Mouse (Mus musculus): ENCODE data around the gene Mgea5. TPM values are rescaled to one million over a fixed set of nuclear protein-coding genes. Genes with fewer than 3 reads are reported as not detected.
A peak's percentile ranks its signal among the peaks of the same experiment; 100 is the strongest.

The Mgea5 gene
- polyA plus RNA-seq, 1 experiment: 27.1 TPM

GRCm38 (mm10) chr19:45815831-45816405, 32.3 kb upstream of the Mgea5 start, which contains the start of gene Kcnip2:
Gene Kcnip2, minus strand, starts transcription at chr19:45816061.
- Histone ChIP-seq H3K4me3 (no peak within 1 kb of the TSS), H3K36me3 (ENCODE audit: control insufficient read depth, insufficient read depth) (no peaks in the 10 kb centered on the region), H3K4me2 (ENCODE audit: low read depth) (no peak within 1 kb of the TSS), H3K79me2 (ENCODE audit: control insufficient read depth, insufficient read depth) (no peaks in the 10 kb centered on the region), H3K27me3 (ENCODE audit: control insufficient read depth, insufficient read depth, insufficient read length) (no peaks in the 10 kb centered on the region), H3ac (ENCODE audit: control insufficient read depth, insufficient read length) (no peak within 1 kb of the TSS)
- TF ChIP-seq MYOG (IDR thresholded peaks at IDR 0.05; ENCODE audit: control insufficient read depth in 1 of 3, insufficient read depth in 1 of 3, insufficient read length in 2 of 3, low read depth in 2 of 3) (no peak), TCF12 (IDR thresholded peaks at IDR 0.05; ENCODE audit: insufficient read depth, poor library complexity, severe bottlenecking) (no peak), POLR2AphosphoS2 (IDR thresholded peaks at IDR 0.05; ENCODE audit: insufficient read length, low read depth) (no peak)

DNA sequence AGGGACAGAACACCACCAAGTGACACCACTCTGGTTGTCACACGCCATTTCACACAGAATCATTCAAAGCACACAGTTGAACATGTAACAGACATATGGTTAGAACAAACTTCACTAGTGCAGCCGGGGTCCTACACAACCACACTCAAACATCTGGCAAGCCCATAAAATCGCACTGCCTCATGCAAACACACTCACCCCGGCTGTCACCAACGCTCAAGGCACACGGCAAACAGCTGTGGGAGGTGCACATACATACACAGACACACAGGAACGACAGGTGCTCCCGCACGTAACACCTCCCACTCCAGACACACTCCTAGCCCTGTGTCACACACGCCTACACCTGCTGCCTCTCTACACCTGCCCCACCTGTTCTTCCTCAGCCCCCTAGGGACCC, 31.5 kb upstream of the Mgea5 start:
- Histone ChIP-seq H3K79me2 (ENCODE audit: control insufficient read depth, insufficient read depth) (no peaks in the 10 kb centered on the region), H3ac (ENCODE audit: control insufficient read depth, insufficient read length) (no peak overlapping the region), H3K36me3 (ENCODE audit: control insufficient read depth, insufficient read depth) (no peaks in the 10 kb centered on the region), H3K4me3 (no peak overlapping the region), H3K4me2 (ENCODE audit: low read depth) (no peak overlapping the region), H3K27me3 (ENCODE audit: control insufficient read depth, insufficient read depth, insufficient read length) (no peaks in the 10 kb centered on the region)
- no peak for TF ChIP-seq CEBPB (IDR thresholded peaks at IDR 0.05; ENCODE audit: insufficient read depth, poor library complexity, severe bottlenecking)
- TF ChIP-seq MAX (IDR thresholded peaks at IDR 0.05; ENCODE audit: low read depth): no peak
- TF ChIP-seq REST (IDR thresholded peaks at IDR 0.05; ENCODE audit: insufficient read depth, insufficient read length): no peak
- TF ChIP-seq POLR2AphosphoS2 (IDR thresholded peaks at IDR 0.05; ENCODE audit: insufficient read length, low read depth): no peak
- TF ChIP-seq E2F4 (IDR thresholded peaks at IDR 0.05; ENCODE audit: insufficient read depth): no peak
- peak in 2 of 3 experiments; percentile 19 to 27 for TF ChIP-seq MYOG (IDR thresholded peaks at IDR 0.05; ENCODE audit: control insufficient read depth in 1 of 3, insufficient read depth in 1 of 3, insufficient read length in 2 of 3, low read depth in 2 of 3)
- TF ChIP-seq TCF3 (IDR thresholded peaks at IDR 0.05; ENCODE audit: insufficient read length, low read depth): peak; percentile 8
- TF ChIP-seq TCF12 (IDR thresholded peaks at IDR 0.05; ENCODE audit: insufficient read depth, poor library complexity, severe bottlenecking): no peak
- TF ChIP-seq SRF (IDR thresholded peaks at IDR 0.05; ENCODE audit: control insufficient read depth, insufficient read length, low read depth): no peak
- peak in 2 of 3 experiments; percentile 31 to 68 for TF ChIP-seq MYOD1 (IDR thresholded peaks at IDR 0.05; ENCODE audit: control insufficient read depth in 1 of 3, insufficient read length in 2 of 3, low read depth in 2 of 3)
- no peak for TF ChIP-seq USF1 (IDR thresholded peaks at IDR 0.05; ENCODE audit: low read depth)
- no peak for TF ChIP-seq POLR2A (IDR thresholded peaks at IDR 0.05; ENCODE audit: insufficient read length, low read depth)

DNA sequence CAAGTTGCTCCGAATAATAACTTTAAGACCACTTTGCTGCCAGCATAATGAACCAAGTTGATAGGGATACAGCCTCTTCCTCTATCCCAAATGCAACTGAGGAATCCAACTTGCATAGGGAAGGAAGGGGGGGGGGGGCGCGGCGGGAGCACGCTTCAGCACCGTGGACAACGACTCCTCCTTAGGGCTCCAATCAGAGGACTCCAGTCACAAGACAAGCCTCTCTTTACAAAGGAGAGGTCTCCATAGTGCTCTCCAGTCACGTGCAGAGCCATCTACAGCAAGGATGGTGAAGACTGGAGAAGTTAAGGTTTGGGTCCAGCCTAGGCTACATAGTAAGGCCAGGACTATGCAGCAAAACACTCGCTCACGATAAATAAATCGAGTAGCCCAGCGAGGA, 30.2 kb upstream of the Mgea5 start:
- TF ChIP-seq CEBPB (IDR thresholded peaks at IDR 0.05; ENCODE audit: insufficient read depth, poor library complexity, severe bottlenecking): no peak
- TF ChIP-seq REST (IDR thresholded peaks at IDR 0.05; ENCODE audit: insufficient read depth, insufficient read length): peak; percentile 80
- no peak for TF ChIP-seq SRF (IDR thresholded peaks at IDR 0.05; ENCODE audit: control insufficient read depth, insufficient read length, low read depth)
- TF ChIP-seq MYOG (IDR thresholded peaks at IDR 0.05; ENCODE audit: control insufficient read depth in 1 of 3, insufficient read depth in 1 of 3, insufficient read length in 2 of 3, low read depth in 2 of 3): no peak
- no peak for TF ChIP-seq POLR2A (IDR thresholded peaks at IDR 0.05; ENCODE audit: insufficient read length, low read depth)
- TF ChIP-seq USF1 (IDR thresholded peaks at IDR 0.05; ENCODE audit: low read depth): peak; percentile 52
- TF ChIP-seq E2F4 (IDR thresholded peaks at IDR 0.05; ENCODE audit: insufficient read depth): no peak
- no peak for TF ChIP-seq MYOD1 (IDR thresholded peaks at IDR 0.05; ENCODE audit: control insufficient read depth in 1 of 3, insufficient read length in 2 of 3, low read depth in 2 of 3)
- no peak for TF ChIP-seq POLR2AphosphoS2 (IDR thresholded peaks at IDR 0.05; ENCODE audit: insufficient read length, low read depth)
- no peak overlapping the region for H3K4me3 ChIP-seq
- H3ac ChIP-seq (ENCODE audit: control insufficient read depth, insufficient read length): no peak overlapping the region
- no peaks in the 10 kb centered on the region for H3K79me2 ChIP-seq (ENCODE audit: control insufficient read depth, insufficient read depth)
- no peaks in the 10 kb centered on the region for H3K36me3 ChIP-seq (ENCODE audit: control insufficient read depth, insufficient read depth)
- no peaks in the 10 kb centered on the region for H3K27me3 ChIP-seq (ENCODE audit: control insufficient read depth, insufficient read depth, insufficient read length)
- H3K4me2 ChIP-seq (ENCODE audit: low read depth): no peak overlapping the region

DNA sequence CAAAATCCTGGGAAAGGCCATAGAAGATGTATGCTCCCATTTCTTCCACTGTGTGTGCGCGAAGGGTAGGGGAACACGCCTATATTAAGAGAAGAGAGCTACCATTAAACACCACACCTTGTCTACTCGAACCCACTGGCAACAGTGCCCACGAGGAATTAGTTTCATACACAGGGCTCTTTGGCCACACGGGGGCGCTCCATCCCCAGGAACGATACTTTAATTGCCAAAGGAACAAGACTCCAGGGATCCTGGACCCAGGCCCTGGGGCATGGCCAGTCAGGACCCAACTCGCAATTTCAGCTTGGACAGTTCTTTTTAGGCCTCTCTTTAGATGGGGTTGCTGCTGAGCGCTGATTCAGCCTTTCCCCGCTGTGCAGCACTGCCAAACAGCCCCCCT, 29.6 kb upstream of the Mgea5 start:
- no peak overlapping the region for H3K4me2 ChIP-seq (ENCODE audit: low read depth)
- no peaks in the 10 kb centered on the region for H3K79me2 ChIP-seq (ENCODE audit: control insufficient read depth, insufficient read depth)
- H3K27me3 ChIP-seq (ENCODE audit: control insufficient read depth, insufficient read depth, insufficient read length): no peaks in the 10 kb centered on the region
- H3K4me3 ChIP-seq: no peak overlapping the region
- no peaks in the 10 kb centered on the region for H3K36me3 ChIP-seq (ENCODE audit: control insufficient read depth, insufficient read depth)
- TF ChIP-seq MYOG (IDR thresholded peaks at IDR 0.05; ENCODE audit: control insufficient read depth in 1 of 3, insufficient read depth in 1 of 3, insufficient read length in 2 of 3, low read depth in 2 of 3) (no peak), TCF3 (IDR thresholded peaks at IDR 0.05; ENCODE audit: insufficient read length, low read depth) (no peak), SRF (IDR thresholded peaks at IDR 0.05; ENCODE audit: control insufficient read depth, insufficient read length, low read depth) (no peak), E2F4 (IDR thresholded peaks at IDR 0.05; ENCODE audit: insufficient read depth) (no peak), POLR2A (IDR thresholded peaks at IDR 0.05; ENCODE audit: insufficient read length, low read depth) (no peak)
- H3ac ChIP-seq (ENCODE audit: control insufficient read depth, insufficient read length): no peak overlapping the region

GRCm38 (mm10) chr19:45812673-45813252, 29.1 kb upstream of the Mgea5 start:
- Histone ChIP-seq H3K27me3 (ENCODE audit: control insufficient read depth, insufficient read depth, insufficient read length) (no peaks in the 10 kb centered on the region), H3ac (ENCODE audit: control insufficient read depth, insufficient read length) (no peak overlapping the region), H3K36me3 (ENCODE audit: control insufficient read depth, insufficient read depth) (no peaks in the 10 kb centered on the region), H3K79me2 (ENCODE audit: control insufficient read depth, insufficient read depth) (no peaks in the 10 kb centered on the region), H3K4me2 (ENCODE audit: low read depth) (no peak overlapping the region), H3K4me3 (no peak overlapping the region)
- TF ChIP-seq TCF12 (IDR thresholded peaks at IDR 0.05; ENCODE audit: insufficient read depth, poor library complexity, severe bottlenecking) (no peak), E2F4 (IDR thresholded peaks at IDR 0.05; ENCODE audit: insufficient read depth) (no peak), CEBPB (IDR thresholded peaks at IDR 0.05; ENCODE audit: insufficient read depth, poor library complexity, severe bottlenecking) (no peak), USF1 (IDR thresholded peaks at IDR 0.05; ENCODE audit: low read depth) (no peak), POLR2A (IDR thresholded peaks at IDR 0.05; ENCODE audit: insufficient read length, low read depth) (no peak), MYOD1 (IDR thresholded peaks at IDR 0.05; ENCODE audit: control insufficient read depth in 1 of 3, insufficient read length in 2 of 3, low read depth in 2 of 3) (no peak), MAX (IDR thresholded peaks at IDR 0.05; ENCODE audit: low read depth) (no peak), REST (IDR thresholded peaks at IDR 0.05; ENCODE audit: insufficient read depth, insufficient read length) (no peak), POLR2AphosphoS2 (IDR thresholded peaks at IDR 0.05; ENCODE audit: insufficient read length, low read depth) (no peak)
